Mouse (Mus musculus): ENCODE results near the gene Nek4. TPM values are rescaled to one million over a fixed set of nuclear protein-coding genes. Genes with fewer than 3 reads are reported as not detected.
A peak's percentile ranks its signal among the peaks of the same experiment; 100 is the strongest.

Gene Nek4
- polyA plus RNA-seq, 1 experiment from 2014 or later, result 10.9 TPM

GRCm38 (mm10) chr14:31000356-31000755 lies 49.2 kb downstream of the Nek4 start:
- WGBS, result 55% methylated on average over 10 of the region's 10 CpGs
- H3K4me2 ChIP-seq (ENCODE audit: low read length), result peak overlapping the region; percentile 76
- H3K4me1 ChIP-seq (replicated peaks; ENCODE audit: control insufficient read depth, insufficient read depth, low read length), result peaks cover 6% of the 10 kb centered on the region

DNA sequence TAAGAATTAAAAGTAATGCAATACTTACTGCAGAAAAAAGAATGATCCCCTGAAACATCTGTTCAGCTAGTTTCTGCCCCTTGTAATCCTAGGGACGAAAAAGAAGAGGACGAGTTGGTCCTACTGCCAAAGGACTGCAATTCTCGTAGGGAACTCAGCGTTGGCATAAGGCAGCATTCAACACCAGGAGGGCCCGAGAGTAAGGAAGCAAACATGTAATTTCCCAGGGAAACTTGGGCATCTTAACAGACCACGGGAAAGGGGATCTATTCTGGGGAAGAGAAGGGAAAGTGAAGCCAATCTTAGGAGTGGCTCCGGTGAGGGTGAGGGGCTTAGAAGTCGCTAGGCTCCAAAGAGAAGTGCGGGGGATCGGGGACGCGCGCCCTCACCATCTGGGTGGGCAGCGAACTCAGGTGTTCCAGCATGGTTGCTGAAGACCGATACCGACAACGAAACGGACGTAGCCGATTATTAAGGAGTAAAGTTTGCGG lies 49.7 kb downstream of the Nek4 start:
- H3K4me3 ChIP-seq (ENCODE audit: low read depth, low read length), result peak overlapping the region; percentile 76
- H3K9ac ChIP-seq (ENCODE audit: low read length), result peak overlapping the region; percentile 81
- peaks cover 18% of the 10 kb centered on the region; the same call in 1 of the 2 replicates for H3K36me3 ChIP-seq (ENCODE audit: control insufficient read depth, insufficient read depth, low read length)
- peak; percentile 11 for ATAC-seq (replicated peaks; ENCODE audit: low FRiP score, low TSS enrichment, low read depth)
- peaks cover 6% of the 10 kb centered on the region for H3K4me1 ChIP-seq (replicated peaks; ENCODE audit: control insufficient read depth, insufficient read depth, low read length)
- WGBS, result under 1% methylated on average over 21 of the region's 21 CpGs
- peak overlapping the region; percentile 61 for H3K27ac ChIP-seq (ENCODE audit: low read depth)
- H3K9me3 ChIP-seq (ENCODE audit: control insufficient read depth, low read length), result no peaks in the 10 kb centered on the region
- peak overlapping the region; percentile 76 for H3K4me2 ChIP-seq (ENCODE audit: low read length)
- DNase-seq (ENCODE audit: low spot score), result no peak
- H3K27me3 ChIP-seq (replicated peaks; ENCODE audit: control insufficient read depth, insufficient read depth, low read length), result no peaks in the 10 kb centered on the region

More at GRCm38 (mm10) chr14:31000356-31000755, 49.2 kb downstream of the Nek4 start:
- H3K27ac ChIP-seq (ENCODE audit: low read depth), result no peak overlapping the region
- no peaks in the 10 kb centered on the region for H3K27me3 ChIP-seq (replicated peaks; ENCODE audit: control insufficient read depth, insufficient read depth, low read length)
- H3K4me3 ChIP-seq (ENCODE audit: low read depth, low read length), result peak overlapping the region; percentile 76
- H3K9ac ChIP-seq (ENCODE audit: low read length), result peak overlapping the region; percentile 81
- peaks cover 18% of the 10 kb centered on the region; the same call in 1 of the 2 replicates for H3K36me3 ChIP-seq (ENCODE audit: control insufficient read depth, insufficient read depth, low read length)
- ATAC-seq (replicated peaks; ENCODE audit: low FRiP score, low TSS enrichment, low read depth) (no peak), DNase-seq (ENCODE audit: low spot score) (no peak)
- no peaks in the 10 kb centered on the region for H3K9me3 ChIP-seq (ENCODE audit: control insufficient read depth, low read length)

DNA sequence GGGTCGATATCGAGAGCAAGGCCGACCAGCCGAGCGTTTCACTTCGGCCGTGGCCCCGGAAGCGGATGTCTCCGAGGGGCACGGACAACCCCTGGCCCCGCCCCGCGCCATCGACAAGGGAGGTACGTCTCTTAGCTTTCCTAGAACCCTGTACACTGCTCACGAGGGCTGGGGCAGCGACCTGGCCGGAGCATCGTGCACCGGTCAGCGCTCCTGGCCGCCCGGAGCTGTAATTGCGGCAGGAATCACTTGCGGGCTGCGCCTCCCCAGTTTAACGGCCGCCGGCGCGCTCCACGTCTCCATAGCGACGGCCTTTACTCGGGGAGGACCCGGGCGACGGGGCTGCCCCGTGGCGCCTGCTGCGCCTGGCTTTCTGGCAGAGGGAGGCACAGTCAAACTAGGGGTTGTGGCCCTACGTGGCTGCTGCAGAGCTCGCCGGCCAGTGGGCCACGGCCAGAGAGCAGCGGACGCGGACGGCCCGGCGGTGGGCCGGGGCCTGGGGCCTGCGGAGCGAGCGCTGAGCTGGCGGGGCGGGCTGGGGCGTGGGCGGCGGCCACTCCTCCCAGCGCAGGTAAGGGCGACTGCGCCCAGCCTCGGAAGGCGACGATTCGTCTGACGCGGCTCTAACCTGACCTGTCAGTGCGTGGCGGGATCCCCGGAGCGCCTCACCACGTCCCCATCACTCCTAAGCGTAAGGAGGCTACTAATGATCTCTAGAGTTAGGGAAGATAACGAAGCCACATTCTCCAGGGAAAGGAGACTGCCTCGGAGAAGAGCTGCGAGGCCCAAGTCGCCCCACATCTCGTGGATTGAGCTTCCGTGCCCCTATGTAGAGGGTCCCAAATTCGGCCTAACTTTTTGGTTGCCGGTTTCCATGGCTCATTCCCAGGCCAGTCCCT lies 50.4 kb downstream of the Nek4 start, which contains the start of the genes Glt8d1 and Spcs1:
Glt8d1 (plus strand) TSS at position 94 of the 899 bp plus-strand sequence.
Spcs1 (minus strand) TSS at position 366 of the 899 bp plus-strand sequence.
- H3K27me3 ChIP-seq (replicated peaks; ENCODE audit: control insufficient read depth, insufficient read depth, low read length), result no peaks in the 10 kb centered on the region
- DNase-seq (ENCODE audit: low spot score) (peak; percentile 96), ATAC-seq (replicated peaks; ENCODE audit: low FRiP score, low TSS enrichment, low read depth) (peak; percentile 91)
- peak within 1 kb of the TSS; percentile 81 for H3K9ac ChIP-seq (ENCODE audit: low read length)
- peak within 1 kb of the TSS; percentile 76 for H3K4me3 ChIP-seq (ENCODE audit: low read depth, low read length)
- H3K4me1 ChIP-seq (replicated peaks; ENCODE audit: control insufficient read depth, insufficient read depth, low read length), result peaks cover 6% of the 10 kb centered on the region
- peak within 1 kb of the TSS; percentile 76 for H3K4me2 ChIP-seq (ENCODE audit: low read length)
- peak within 1 kb of the TSS; percentile 84 for H3K27ac ChIP-seq (ENCODE audit: low read depth)
- under 1% methylated on average over 81 of the region's 84 CpGs for WGBS
- H3K36me3 ChIP-seq (ENCODE audit: control insufficient read depth, insufficient read depth, low read length), result peaks cover 20% of the 10 kb centered on the region; the same call in 1 of the 2 replicates
- no peaks in the 10 kb centered on the region for H3K9me3 ChIP-seq (ENCODE audit: control insufficient read depth, low read length)

DNA sequence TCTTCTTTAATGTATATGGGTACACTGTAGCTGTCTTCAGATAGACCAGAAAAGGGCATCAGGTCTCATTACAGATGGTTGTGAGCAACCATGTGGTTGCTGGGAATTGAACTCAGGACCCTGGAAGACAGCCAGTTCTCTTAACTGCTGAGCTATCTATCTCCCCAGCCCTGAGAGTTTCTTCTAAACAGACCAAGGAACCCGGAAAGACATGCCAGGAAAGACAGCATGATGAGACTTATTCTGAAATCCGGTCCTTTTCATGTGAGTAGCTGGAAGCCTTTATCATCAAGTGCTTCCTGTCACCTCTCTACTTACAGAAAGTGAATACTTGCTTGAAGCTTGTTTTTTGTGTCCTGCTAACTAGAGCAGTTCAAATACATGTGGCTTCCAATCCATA lies 53.4 kb downstream of the Nek4 start:
- Histone ChIP-seq H3K36me3 (ENCODE audit: control insufficient read depth, insufficient read depth, low read length) (peaks cover 22% of the 10 kb centered on the region), H3K4me2 (ENCODE audit: low read length) (no peak overlapping the region), H3K4me3 (ENCODE audit: low read depth, low read length) (no peak overlapping the region), H3K9ac (ENCODE audit: low read length) (no peak overlapping the region), H3K4me1 (replicated peaks; ENCODE audit: control insufficient read depth, insufficient read depth, low read length) (peaks cover 6% of the 10 kb centered on the region), H3K27ac (ENCODE audit: low read depth) (no peak overlapping the region), H3K27me3 (replicated peaks; ENCODE audit: control insufficient read depth, insufficient read depth, low read length) (no peaks in the 10 kb centered on the region), H3K9me3 (ENCODE audit: control insufficient read depth, low read length) (no peaks in the 10 kb centered on the region)
- DNase-seq (ENCODE audit: low spot score), result no peak
- no peak for ATAC-seq (replicated peaks; ENCODE audit: low FRiP score, low TSS enrichment, low read depth)
- WGBS, result 79% methylated on average over 2 of the region's 2 CpGs

DNA sequence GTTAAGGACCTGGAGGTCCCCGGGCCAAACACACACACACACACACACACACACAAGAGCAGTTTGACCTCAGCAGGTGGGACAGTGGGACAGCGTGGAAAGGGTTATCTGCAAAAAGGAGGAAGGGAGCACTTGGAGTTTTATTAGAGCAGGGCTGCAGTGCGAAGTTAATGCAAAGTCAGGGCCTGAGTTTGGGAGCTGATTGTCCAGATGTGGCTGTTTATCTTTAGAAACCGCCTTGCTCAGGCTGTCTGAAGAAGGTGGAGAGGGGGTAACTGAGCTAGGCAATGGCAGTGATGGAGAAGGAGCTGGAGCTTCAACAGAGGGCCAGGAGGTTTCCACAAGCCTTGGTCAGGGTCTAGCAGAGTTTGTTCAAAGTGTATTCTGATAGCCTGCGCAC lies 55.6 kb downstream of the Nek4 start:
- H3K4me3 ChIP-seq (ENCODE audit: low read depth, low read length), result no peak overlapping the region
- H3K27me3 ChIP-seq (replicated peaks; ENCODE audit: control insufficient read depth, insufficient read depth, low read length), result no peaks in the 10 kb centered on the region
- WGBS, result 67% methylated on average over 5 of the region's 5 CpGs
- no peak overlapping the region for H3K9ac ChIP-seq (ENCODE audit: low read length)
- H3K27ac ChIP-seq (ENCODE audit: low read depth), result no peak overlapping the region
- peaks cover 44% of the 10 kb centered on the region for H3K36me3 ChIP-seq (ENCODE audit: control insufficient read depth, insufficient read depth, low read length)
- DNase-seq (ENCODE audit: low spot score) (no peak), ATAC-seq (replicated peaks; ENCODE audit: low FRiP score, low TSS enrichment, low read depth) (no peak)
- H3K4me2 ChIP-seq (ENCODE audit: low read length), result no peak overlapping the region
- H3K9me3 ChIP-seq (ENCODE audit: control insufficient read depth, low read length), result no peaks in the 10 kb centered on the region
- H3K4me1 ChIP-seq (replicated peaks; ENCODE audit: control insufficient read depth, insufficient read depth, low read length), result peaks cover 6% of the 10 kb centered on the region

GRCm38 (mm10) chr14:31011588-31011987 lies 60.4 kb downstream of the Nek4 start:
- 96% methylated on average over 3 of the region's 3 CpGs for WGBS
- DNase-seq (ENCODE audit: low spot score), result no peak

GRCm38 (mm10) chr14:31013928-31014327 lies 62.8 kb downstream of the Nek4 start:
- ATAC-seq (replicated peaks; ENCODE audit: low FRiP score, low TSS enrichment, low read depth) (no peak), DNase-seq (ENCODE audit: low spot score) (no peak)
- Histone ChIP-seq H3K4me2 (ENCODE audit: low read length) (no peak overlapping the region), H3K9me3 (ENCODE audit: control insufficient read depth, low read length) (no peaks in the 10 kb centered on the region), H3K9ac (ENCODE audit: low read length) (no peak overlapping the region), H3K27me3 (replicated peaks; ENCODE audit: control insufficient read depth, insufficient read depth, low read length) (no peaks in the 10 kb centered on the region), H3K4me1 (replicated peaks; ENCODE audit: control insufficient read depth, insufficient read depth, low read length) (peaks cover 5% of the 10 kb centered on the region), H3K4me3 (ENCODE audit: low read depth, low read length) (no peak overlapping the region), H3K27ac (ENCODE audit: low read depth) (no peak overlapping the region), H3K36me3 (ENCODE audit: control insufficient read depth, insufficient read depth, low read length) (peaks cover 86% of the 10 kb centered on the region)
- WGBS, result 95% methylated on average over 2 of the region's 2 CpGs

More at GRCm38 (mm10) chr14:31011588-31011987, 60.4 kb downstream of the Nek4 start:
- no peak for ATAC-seq (replicated peaks; ENCODE audit: low FRiP score, low TSS enrichment, low read depth)
- Histone ChIP-seq H3K27me3 (replicated peaks; ENCODE audit: control insufficient read depth, insufficient read depth, low read length) (no peaks in the 10 kb centered on the region), H3K27ac (ENCODE audit: low read depth) (no peak overlapping the region), H3K36me3 (ENCODE audit: control insufficient read depth, insufficient read depth, low read length) (peaks cover 90% of the 10 kb centered on the region), H3K4me2 (ENCODE audit: low read length) (no peak overlapping the region), H3K9me3 (ENCODE audit: control insufficient read depth, low read length) (no peaks in the 10 kb centered on the region), H3K4me3 (ENCODE audit: low read depth, low read length) (no peak overlapping the region), H3K4me1 (replicated peaks; ENCODE audit: control insufficient read depth, insufficient read depth, low read length) (no peaks in the 10 kb centered on the region), H3K9ac (ENCODE audit: low read length) (no peak overlapping the region)

DNA sequence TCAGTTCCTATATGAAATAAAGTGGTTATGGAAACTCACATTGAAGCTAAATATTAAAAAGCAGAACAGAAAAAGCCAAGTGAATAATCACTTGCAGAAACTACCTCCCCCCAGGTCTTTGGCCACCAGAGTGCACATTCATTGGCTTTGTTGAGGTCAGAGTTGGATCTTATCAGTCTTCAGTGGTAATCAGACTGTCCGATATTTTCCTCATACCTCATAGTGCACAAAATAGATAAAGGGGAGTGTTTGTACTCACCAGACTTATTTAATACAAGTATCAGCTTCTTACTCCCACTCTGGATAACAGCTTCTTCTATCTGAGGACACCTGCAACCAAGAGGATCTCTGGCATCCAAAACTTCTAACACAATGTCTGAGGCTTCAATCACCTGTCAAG lies 64.9 kb downstream of the Nek4 start:
- Histone ChIP-seq H3K9ac (ENCODE audit: low read length) (no peak overlapping the region), H3K9me3 (ENCODE audit: control insufficient read depth, low read length) (no peaks in the 10 kb centered on the region), H3K4me1 (replicated peaks; ENCODE audit: control insufficient read depth, insufficient read depth, low read length) (peaks cover 13% of the 10 kb centered on the region), H3K4me3 (ENCODE audit: low read depth, low read length) (no peak overlapping the region), H3K27me3 (replicated peaks; ENCODE audit: control insufficient read depth, insufficient read depth, low read length) (no peaks in the 10 kb centered on the region), H3K27ac (ENCODE audit: low read depth) (no peak overlapping the region), H3K4me2 (ENCODE audit: low read length) (no peak overlapping the region), H3K36me3 (ENCODE audit: control insufficient read depth, insufficient read depth, low read length) (peaks cover 67% of the 10 kb centered on the region)
- WGBS, result 73% methylated on average over 1 of the region's 1 CpGs
- DNase-seq (ENCODE audit: low spot score), result no peak
- ATAC-seq (replicated peaks; ENCODE audit: low FRiP score, low TSS enrichment, low read depth), result no peak
